Mouse (Mus musculus) frontal cortex, adult (tissue): ENCODE measurements around the gene Apba3.
A peak's percentile ranks its signal among the peaks of the same experiment; 100 is the strongest.

Source experiments
- ATAC-seq: cut with Nextera tagmentation; 2 replicates; pipeline ENCODE4 v1.9.2; 2017; ENCODE audit warnings: mild to moderate bottlenecking, moderate library complexity, mixed read lengths; ENCODE audit not compliant: low TSS enrichment

Gene Apba3

GRCm38 (mm10) chr10:81290698-81291460 is 24.1 kb downstream of the Apba3 start:
- no peak for ATAC-seq

DNA sequence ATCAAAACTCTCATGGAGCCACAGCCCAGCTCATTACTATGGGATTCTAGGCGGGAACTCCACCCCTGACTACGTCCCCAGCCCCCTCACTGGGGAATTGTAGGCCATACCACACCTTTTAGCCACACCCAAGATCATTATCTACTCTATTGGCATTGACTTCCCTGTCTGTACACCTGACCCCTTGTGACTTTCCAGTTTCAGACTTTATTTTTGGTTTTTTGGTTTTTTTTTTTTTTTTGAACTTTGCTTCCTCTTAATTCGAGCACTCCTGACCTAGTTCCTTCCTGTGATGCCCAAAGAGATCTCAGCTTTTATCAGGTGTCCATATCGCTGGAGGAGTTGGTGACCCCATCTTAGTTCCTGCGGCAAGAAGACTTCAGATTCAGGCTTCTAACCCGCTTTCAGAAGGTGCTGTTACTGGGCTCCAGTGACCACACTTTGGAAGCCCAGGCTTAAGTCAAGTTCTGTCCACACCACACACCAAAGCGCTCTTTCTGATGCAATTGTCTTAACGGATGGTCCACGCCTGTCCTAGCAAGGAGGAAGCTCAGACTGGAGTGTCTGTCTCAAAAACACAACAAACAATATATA is 24.8 kb downstream of the Apba3 start, which contains the start of gene Tjp3:
Gene Tjp3, minus strand, starts transcription at position 71 of the 594 bp plus-strand sequence.
- no peak for ATAC-seq

DNA sequence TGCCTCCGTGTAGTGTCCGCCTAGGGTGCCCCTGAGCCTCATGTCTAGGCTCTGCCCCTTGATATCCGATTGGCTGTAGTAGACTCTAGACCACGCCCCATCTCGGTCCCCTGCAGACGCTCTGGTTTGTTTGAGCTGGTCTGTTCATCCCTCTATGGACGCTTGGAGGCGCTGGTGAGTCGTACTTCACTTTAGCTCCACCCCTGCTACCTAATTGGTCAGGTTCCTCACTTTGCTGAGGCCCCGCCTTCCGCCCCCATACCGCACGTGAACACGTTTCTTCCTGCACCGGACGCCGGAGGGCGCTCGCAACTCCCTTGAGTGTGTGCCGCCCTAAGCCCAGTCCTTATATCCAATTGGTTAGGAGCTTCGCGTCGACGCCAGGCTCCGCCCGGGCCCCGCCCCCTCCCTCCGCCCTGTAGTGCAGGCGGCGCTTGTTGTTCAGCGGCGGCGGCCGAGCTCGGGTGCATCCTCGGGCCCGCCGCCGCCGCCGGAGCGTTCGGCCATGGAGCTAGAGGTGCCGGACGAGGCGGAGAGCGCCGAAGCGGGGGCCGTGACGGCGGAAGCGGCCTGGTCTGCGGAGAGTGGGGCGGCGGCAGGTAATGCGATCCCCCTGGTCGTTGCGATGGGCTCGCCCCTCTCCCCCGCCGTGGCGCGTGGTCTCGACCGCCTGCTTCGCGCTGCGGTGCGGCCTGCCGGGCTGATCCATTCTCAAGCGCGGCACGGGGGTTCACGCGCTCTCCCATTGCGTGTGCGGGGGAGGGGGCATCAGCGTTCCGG is 26.0 kb downstream of the Apba3 start, which contains the start of gene Pip5k1c:
Gene Pip5k1c, plus strand, starts transcription at position 410 of the 780 bp plus-strand sequence.
- peak; percentile 60 for ATAC-seq

DNA sequence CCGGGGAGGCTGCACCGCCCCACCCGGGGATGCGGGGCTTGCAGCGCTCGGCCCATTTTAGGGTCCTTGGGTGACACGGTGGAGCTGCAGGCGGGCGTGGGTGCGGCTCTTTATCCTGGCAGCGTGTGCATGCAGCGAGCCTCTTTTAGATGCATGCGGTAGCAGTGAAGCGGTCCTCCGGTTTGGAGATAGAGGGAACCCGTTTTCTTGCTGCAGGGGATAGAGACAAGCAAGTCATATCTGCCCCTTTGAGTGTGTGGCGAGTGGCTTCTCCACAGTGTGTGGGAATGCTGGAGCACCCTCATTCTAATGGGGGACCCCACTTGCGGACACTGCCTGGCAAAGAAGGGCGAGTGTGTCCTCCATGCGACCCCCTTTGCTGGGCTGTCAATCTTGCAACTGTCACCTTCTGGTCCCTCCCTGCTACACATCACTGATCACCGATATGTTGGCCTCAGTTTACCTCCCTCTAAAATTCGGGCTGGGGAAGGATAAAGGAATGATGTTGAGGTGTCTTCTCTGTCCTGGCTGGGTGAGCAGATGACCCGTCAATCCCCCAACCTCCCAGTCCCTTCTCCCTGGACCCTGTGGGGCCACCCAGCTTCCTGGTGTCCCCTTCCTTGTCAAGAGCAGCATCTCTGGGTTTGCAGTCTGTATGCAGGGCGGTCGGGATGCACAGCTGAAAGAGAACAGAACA is 26.7 kb downstream of the Apba3 start:
- ATAC-seq = no peak

GRCm38 (mm10) chr10:81294442-81294841 is 27.7 kb downstream of the Apba3 start:
- ATAC-seq = no peak

GRCm38 (mm10) chr10:81295185-81295584 is 28.4 kb downstream of the Apba3 start:
- ATAC-seq = peak; percentile 5; the same call in 1 of the 2 replicates

- ATAC-seq = no peak
Observed at GRCm38 (mm10) chr10:81297246-81297645, 30.5 kb downstream of the Apba3 start.

- ATAC-seq = no peak
Observed at GRCm38 (mm10) chr10:81297845-81298244, 31.1 kb downstream of the Apba3 start.

DNA sequence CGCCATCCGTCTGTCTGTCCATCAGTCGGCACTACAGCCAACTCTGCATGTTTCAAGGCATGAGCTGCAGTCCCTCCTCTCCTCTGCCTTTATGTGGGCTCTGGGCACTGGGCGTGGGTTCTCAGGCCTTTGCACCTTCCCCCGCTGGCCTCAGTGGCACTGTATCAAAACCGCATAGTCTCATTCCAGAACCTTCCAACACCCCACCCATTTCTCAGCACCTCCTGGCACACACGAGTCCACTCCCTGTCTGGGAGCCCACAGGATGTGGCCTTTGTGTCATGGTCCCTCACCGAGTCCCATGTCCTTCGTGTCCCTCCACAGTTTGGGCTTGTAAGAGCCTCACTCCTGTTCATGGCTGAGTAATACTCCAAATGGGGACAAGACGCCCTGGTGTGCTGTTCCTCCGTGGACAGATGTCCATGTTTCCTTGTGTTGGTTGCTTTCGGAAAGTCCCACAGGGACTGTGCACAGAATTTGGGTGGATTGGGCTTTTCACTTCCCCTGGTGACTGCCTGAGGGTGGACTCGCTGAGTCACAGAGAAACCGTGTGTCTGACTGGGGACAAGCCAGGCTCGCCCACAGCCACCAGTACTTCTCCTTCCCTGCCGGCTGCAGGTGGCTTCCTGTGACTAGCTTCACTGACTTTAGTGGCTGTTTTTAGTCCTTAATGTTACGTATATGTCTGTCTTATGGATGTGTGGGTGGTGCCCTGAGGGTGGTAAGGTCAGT is 31.8 kb downstream of the Apba3 start:
- peak; percentile 60 for ATAC-seq

GRCm38 (mm10) chr10:81299585-81300351 is 33.0 kb downstream of the Apba3 start:
- no peak for ATAC-seq

DNA sequence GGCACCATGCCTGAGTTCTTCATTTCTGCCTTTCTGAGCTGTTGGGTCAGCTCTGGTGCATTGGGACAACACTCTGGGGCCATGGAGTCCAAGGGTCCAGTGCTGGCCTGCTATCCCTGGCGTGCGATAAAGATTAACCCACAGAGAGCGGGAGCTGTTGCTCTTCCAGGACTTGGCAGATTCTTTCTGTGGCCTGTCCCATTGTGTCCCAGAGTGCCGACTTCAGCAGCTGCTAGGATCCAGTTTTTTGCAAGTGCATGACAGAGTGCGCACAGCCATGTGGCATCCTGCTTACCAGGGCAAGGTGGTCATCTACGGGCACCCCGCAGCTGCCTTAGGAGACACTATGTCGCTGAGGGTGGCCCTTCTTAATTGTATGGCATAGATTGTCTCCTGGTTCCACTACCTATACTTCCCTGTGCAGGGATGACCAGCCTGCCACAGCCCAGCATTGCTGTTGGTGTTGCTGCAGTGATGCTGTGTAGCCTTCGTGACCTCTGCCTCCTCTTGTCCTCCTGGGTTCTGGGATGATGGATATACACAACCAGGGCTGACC is 33.7 kb downstream of the Apba3 start:
- ATAC-seq = no peak

DNA sequence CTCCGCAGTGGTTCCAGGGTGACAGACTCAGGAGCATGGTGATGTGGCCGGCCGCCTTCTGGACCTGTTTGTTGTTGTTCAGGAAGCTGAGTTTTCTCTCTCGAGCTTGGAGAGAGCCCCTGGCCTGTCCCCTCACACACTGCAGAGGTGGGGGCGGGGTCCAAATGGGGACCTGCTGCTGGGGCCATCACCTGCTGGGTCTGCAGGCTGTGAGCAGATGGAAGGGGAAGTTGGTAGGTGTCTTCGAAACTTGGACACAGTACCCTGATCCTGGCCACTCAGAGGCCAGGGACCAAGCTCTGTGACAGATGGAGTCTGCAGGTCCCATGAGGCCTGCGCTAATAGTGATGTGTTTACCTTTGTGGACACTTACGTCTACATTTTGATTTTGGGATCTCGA is 34.6 kb downstream of the Apba3 start:
- no peak for ATAC-seq

- ATAC-seq = no peak
Observed at GRCm38 (mm10) chr10:81302288-81302687, 35.5 kb downstream of the Apba3 start.

- peak; percentile 18 for ATAC-seq
Observed at GRCm38 (mm10) chr10:81302781-81303218, 36.0 kb downstream of the Apba3 start.

- ATAC-seq = no peak
Observed at GRCm38 (mm10) chr10:81303258-81303657, 36.5 kb downstream of the Apba3 start.

DNA sequence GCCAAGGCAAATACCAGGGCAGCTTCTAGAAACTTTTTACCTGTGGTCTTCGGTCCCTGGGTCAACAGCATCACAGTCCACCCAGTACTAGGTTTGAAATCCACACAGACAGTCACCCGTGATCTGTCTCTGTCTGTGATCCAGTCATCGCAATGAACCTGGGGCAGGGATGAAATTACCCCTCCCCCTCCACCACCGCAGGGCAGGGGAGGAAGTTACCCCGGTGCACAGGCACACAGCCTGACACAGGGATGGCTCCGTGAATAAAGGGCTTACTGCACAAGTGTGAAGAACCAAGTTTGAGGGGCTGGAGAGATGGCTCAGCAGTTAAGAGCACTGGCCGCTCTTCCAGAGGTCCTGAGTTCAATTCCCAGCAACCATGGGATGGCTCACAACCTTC is 37.0 kb downstream of the Apba3 start:
- no peak for ATAC-seq

- no peak for ATAC-seq
Observed at GRCm38 (mm10) chr10:81304597-81305238, 38.0 kb downstream of the Apba3 start.

DNA sequence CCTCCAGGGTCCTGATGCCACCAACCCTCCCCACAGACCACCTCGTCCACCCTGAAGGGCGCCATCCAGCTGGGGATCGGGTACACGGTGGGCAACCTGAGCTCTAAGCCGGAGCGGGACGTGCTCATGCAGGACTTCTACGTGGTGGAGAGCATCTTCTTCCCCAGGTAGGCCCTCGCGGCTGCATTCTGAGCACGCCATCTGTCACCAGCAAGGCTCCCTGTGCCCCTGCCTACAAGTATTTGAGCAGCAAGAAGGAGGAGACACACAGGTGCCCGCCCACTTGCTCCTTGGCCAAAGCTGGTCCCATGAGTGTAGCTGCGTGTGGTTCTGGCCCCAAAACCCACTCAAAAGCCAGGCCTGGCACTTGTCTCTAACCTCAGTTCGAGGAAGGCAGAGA is 38.9 kb downstream of the Apba3 start:
- no peak for ATAC-seq

DNA sequence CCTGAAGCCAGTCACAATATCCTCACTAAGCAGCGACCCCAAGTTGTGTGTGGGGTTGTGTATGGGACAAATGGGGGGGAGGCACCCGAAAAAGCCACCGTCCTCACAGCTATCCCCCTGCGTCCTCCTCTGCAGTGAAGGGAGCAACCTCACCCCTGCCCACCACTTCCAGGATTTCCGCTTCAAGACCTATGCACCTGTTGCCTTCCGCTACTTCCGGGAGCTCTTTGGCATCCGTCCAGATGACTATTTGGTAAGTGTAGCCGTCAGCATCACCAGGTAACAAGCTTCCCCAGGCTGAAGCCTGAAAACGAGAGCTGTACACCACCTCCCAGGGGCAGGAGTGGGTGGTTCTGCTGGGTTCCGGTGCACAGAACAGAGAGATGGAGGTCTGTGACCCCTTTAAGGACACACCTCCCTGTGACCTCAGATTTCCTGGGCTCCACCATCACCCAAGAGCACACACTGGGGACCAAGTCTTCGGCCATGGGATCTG is 39.5 kb downstream of the Apba3 start:
- ATAC-seq = no peak
